Mouse (Mus musculus): ENCODE measurements around the gene Birc5. TPM values are rescaled to one million over a fixed set of nuclear protein-coding genes. Genes with fewer than 3 reads are reported as not detected.

Birc5 gene
- total RNA-seq, 2 experiments from 2014 or later = 63.1 to 69.1 TPM

DNA sequence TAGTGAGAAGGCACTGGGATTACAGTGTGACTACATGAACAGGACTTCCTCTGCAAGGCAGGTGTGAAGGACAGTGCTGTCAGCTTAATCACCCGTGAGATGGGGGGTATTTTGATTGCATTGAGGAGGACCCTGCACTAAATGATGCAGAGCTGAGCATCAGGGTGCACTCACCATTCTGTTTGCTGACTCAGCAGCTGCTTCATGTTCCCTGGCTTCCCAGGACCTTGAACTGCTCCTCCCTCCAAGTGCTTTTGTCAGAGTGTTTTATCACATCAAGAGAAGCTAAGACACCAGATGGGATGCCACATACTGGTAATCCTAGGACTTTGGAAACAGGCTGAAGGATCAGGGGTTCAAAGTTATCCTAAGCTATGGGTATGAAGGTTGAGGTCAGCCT is 6.9 kb downstream of the Birc5 start:
- DNase-seq = no peak

- no peak for DNase-seq
Measured at GRCm38 (mm10) chr11:117857462-117857861, 8.4 kb downstream of the Birc5 start.

GRCm38 (mm10) chr11:117858392-117858791 is 9.3 kb downstream of the Birc5 start:
- no peak for DNase-seq

DNA sequence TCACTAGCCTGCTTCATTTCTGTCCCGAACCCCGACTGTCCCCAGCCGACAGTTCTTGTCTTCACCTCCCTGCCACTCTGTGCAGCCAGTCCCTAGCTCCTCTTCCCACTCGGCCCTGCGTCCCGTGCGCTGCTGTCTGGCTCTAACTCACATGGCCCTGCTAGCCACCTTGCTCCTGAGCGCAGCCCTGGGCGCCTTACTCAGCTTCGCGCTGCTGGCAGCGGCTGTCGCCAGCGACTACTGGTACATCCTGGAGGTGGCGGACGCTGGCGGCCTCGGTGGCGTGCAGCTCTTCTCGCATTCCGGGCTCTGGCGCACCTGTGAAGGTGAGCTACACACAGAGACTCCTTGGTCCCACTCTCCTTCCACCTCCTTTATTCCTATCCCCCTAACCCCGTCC is 11.6 kb downstream of the Birc5 start, which contains the start of gene Tmem235:
Gene Tmem235, plus strand, starts transcription at position 152 of the 400 bp plus-strand sequence.
- DNase-seq = no peak

DNA sequence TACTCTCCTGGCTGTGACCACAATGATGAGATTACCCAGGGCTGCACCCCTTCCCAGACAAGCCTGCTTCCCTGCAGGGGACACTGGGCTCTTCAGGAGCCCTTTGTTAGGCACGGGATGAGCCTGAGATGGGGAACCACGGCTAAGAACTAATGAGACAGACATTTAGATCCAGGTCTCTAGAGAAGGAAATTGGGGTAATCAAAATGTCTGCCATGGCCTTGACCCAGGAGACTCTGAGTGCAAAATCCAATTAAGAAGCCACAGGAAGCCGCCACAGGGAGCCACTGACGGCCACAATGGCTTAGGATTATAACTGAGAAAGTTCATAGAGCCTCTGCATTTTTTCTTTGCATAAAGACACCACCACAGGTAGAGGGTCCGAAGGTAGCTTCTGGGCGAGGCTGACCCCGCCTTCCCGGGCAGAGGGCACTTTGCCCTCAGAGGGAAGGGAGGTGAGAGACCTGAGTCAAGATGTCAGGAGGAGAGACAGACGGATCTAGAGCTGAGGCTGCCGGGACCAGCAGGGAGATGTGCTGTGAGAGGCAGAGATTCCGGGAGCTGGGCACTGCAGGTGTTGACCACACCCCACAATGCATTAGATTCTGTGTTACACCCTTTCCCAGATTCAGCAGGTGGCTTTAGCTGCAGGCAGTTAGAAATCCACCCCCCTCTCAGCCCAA is 14.3 kb downstream of the Birc5 start:
- no peak for DNase-seq

- peak; percentile 37 for DNase-seq
Measured at GRCm38 (mm10) chr11:117864805-117865204, 15.8 kb downstream of the Birc5 start.

DNA sequence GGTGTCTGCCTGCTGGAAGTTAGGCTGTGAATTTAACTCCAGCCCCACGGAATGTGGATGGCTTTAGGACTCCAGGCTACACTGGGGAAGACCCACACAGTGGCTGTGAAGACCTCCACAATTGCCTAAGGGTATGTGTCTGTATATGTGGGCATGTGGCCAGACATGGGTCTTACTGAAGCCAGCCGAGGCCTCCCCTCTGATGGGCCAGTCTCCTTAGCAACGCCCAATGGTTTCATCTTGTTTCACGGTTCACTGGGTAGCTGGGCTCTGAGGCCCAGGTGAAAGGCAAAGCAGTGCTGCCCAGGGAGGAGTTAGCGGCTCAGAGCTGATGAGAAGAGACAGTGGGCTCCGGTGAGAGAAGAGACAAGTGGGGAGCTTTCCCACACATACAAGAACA is 16.9 kb downstream of the Birc5 start:
- DNase-seq = no peak

- DNase-seq = peak; percentile 82
Measured at GRCm38 (mm10) chr11:117870688-117871365, 21.8 kb downstream of the Birc5 start.

DNA sequence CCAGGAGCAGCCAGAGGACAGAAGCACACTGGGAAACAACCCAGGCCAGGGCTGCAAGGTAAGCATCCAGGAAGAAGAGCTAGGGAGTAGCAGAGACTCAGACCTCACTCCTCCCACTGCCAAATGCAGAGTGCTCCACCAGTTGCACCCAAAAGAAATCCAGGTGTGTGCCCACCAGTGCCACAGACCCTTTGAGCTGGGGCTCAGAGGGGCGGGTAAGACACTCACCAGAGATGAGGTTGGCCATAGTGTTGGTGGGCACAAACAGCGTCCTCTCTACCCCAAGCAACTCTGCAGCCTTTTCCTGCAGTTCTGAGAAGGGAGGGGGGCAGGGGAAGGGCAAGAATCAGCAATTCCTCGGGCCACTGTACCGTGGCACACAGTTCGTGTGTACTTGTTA is 22.3 kb downstream of the Birc5 start:
- no peak for DNase-seq

GRCm38 (mm10) chr11:117871911-117872584 is 23.0 kb downstream of the Birc5 start:
- no peak for DNase-seq

- peak; percentile 85 for DNase-seq
Measured at GRCm38 (mm10) chr11:117872861-117873608, 24.0 kb downstream of the Birc5 start, which contains the start of gene Tha1. Gene Tha1, minus strand, starts transcription at chr11:117873481.

- peak; percentile 48 for DNase-seq
Measured at GRCm38 (mm10) chr11:117874419-117874818, 25.4 kb downstream of the Birc5 start.

GRCm38 (mm10) chr11:117875681-117876080 is 26.6 kb downstream of the Birc5 start:
- no peak for DNase-seq

- DNase-seq = peak; percentile 71
Measured at GRCm38 (mm10) chr11:117877917-117878745, 29.1 kb downstream of the Birc5 start.

- DNase-seq = no peak
Measured at GRCm38 (mm10) chr11:117878892-117879291, 29.8 kb downstream of the Birc5 start.

DNA sequence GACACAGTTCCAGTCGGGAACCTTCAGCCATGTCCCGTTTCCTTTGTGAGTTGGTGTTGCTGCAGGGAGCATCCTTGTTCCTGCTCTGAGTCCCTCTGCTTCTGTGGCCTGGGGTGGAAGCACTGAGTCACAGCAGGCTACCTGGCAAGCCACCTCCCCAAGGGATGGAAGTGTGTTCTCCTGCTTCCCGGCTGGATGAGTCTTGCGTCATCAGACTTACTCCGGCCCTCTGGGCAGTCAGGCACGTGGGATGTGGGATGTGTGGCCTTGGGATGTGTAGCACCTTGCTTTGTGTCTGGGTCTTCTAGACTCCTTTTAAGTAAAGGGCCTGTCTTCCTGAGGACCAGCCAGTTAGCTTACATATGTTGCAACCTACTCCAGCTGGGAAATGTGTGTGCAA is 30.6 kb downstream of the Birc5 start:
- DNase-seq = no peak

GRCm38 (mm10) chr11:117880336-117880976 is 31.4 kb downstream of the Birc5 start:
- no peak for DNase-seq

GRCm38 (mm10) chr11:117880977-117881358 is 31.9 kb downstream of the Birc5 start:
- DNase-seq = no peak

GRCm38 (mm10) chr11:117881787-117882186 is 32.7 kb downstream of the Birc5 start:
- no peak for DNase-seq

- no peak for DNase-seq
Measured at GRCm38 (mm10) chr11:117882208-117882607, 33.2 kb downstream of the Birc5 start.

- no peak for DNase-seq
Measured at GRCm38 (mm10) chr11:117886000-117886399, 36.9 kb downstream of the Birc5 start.

Measured in heart, postnatal 4 days (tissue).